Mouse (Mus musculus): ENCODE data around the gene Glis1. TPM values are rescaled to one million over a fixed set of nuclear protein-coding genes. Genes with fewer than 3 reads are reported as not detected.

Glis1 gene
- polyA plus RNA-seq (2012; rRNA removed), result 0.38 and 0.46 TPM in 2 replicates

DNA sequence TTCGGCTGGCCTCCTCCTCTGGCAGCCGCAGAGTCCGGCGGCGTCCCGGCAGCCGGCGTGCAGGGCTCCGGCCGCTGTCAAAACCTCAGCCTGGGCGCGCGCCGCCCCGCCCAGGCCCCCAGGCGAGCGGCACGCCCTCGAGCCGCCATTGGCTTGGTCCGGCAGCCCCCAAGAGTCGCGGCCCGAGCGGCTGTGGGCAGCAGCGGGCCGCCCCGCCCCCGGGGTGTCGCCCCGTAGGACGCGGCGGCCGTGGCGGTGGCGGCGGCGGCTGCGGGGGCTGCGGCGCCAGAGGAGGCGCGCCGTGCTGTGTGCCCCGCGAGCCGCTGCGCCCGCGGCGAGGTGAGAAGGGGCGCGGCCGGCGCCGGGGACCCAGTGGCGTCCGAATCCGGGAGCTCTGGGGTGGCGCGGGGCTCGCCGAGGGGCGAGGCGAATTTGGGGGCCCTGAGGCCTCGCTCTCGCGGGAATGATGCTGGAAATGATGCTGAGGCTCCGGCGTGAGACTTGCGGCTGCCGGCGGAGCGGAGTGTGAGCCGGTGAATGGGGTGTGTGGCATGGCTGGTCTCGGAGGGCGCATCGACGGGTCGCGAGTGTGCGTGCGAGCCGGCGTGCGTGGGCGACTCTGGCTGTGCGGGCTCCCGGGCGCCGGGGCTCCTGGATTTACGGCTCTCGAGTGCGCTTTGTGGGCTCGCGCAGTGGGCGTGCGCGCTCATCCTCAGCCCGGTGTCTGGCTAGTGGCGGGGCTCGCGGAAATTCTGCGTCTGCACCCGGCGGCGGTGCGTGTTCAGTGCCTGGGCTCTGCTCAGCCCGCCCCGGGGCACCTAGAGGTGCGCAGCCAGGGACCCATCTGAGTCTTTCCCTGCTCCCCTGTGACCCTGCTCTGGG is at the start of gene Glis1:
TSS of gene Glis1 (plus strand) at position 236 of the 882 bp plus-strand sequence.
- peaks cover 9% of the 10 kb centered on the region; the same call in 1 of the 2 replicates for H3K27me3 ChIP-seq (ENCODE audit: control insufficient read depth, insufficient read depth, low read length)
- no peak within 1 kb of the TSS for H3K27ac ChIP-seq (ENCODE audit: insufficient read depth, low read length)

DNA sequence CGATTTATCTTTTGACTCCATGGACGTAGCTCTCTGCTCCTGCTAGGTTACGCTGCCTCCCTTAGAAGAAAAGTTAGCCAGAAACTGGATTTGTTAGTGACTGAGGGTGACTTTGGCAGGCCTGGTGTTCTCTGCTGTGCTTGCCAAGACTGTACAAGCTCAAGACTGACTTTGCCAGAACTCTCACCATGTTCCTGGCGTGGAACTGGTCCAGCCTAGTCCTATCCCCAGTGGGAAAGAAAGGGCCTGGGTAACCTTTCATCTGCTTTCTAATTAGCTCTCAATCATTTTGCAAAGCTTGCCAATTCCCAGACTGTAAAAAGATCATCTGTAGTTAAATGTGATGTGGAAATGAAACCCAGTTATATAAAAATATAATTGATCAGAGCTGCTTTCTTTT is 47.4 kb upstream of the Glis1 start:
- Histone ChIP-seq H3K4me3 (replicated peaks; ENCODE audit: insufficient read depth, low read depth, low read length) (no peak overlapping the region), H3K27me3 (ENCODE audit: control insufficient read depth, insufficient read depth, low read length) (no peaks in the 10 kb centered on the region), H3K27ac (ENCODE audit: insufficient read depth, low read length) (no peak overlapping the region), H3K4me1 (ENCODE audit: control insufficient read depth, insufficient read depth, low read length) (peaks cover 6% of the 10 kb centered on the region)
- TF ChIP-seq CTCF (IDR thresholded peaks at IDR 0.05; ENCODE audit: borderline replicate concordance, insufficient read depth, low read depth, low read length) (no peak), POLR2A (IDR thresholded peaks at IDR 0.05; ENCODE audit: borderline replicate concordance, insufficient read depth, low read length) (no peak)
- DNase-seq, result peak; percentile 33 to 66
- 30% methylated on average over 4 of the region's 4 CpGs for WGBS

More for the DNA sequence above, at the start of gene Glis1:
- DNase-seq, result peak; percentile 15 to 26
- WGBS, result 1% methylated on average over 111 of the region's 112 CpGs
- Histone ChIP-seq H3K4me1 (ENCODE audit: control insufficient read depth, insufficient read depth, low read length) (no peaks in the 10 kb centered on the region), H3K4me3 (replicated peaks; ENCODE audit: insufficient read depth, low read depth, low read length) (peak within 1 kb of the TSS; percentile 48)
- TF ChIP-seq CTCF (IDR thresholded peaks at IDR 0.05; ENCODE audit: borderline replicate concordance, insufficient read depth, low read depth, low read length), result no peak
- TF ChIP-seq POLR2A (IDR thresholded peaks at IDR 0.05; ENCODE audit: borderline replicate concordance, insufficient read depth, low read length), result no peak

DNA sequence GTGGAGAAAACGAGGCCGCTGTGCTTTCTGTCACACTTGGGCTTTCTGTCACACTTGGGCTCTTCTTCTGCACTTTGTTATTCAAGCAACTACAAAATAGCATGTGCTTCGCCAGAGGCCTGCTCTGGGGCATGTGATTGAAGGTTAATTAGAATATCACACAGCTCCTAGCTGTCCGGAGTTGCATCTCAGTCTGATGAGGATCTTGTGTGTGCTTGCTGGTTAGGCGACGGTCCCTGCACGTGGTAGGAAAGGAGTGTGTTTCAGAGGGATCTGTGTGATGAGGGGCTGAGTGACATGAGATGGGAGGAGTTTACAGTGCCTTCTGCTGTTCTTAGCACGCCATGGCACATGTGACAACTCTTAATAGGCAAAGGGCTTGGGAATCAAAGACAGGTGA is 46.9 kb upstream of the Glis1 start:
- Histone ChIP-seq H3K27me3 (ENCODE audit: control insufficient read depth, insufficient read depth, low read length) (no peaks in the 10 kb centered on the region), H3K4me3 (replicated peaks; ENCODE audit: insufficient read depth, low read depth, low read length) (no peak overlapping the region), H3K4me1 (ENCODE audit: control insufficient read depth, insufficient read depth, low read length) (peaks cover 6% of the 10 kb centered on the region), H3K27ac (ENCODE audit: insufficient read depth, low read length) (no peak overlapping the region)
- no peak for DNase-seq
- TF ChIP-seq POLR2A (IDR thresholded peaks at IDR 0.05; ENCODE audit: borderline replicate concordance, insufficient read depth, low read length) (no peak), CTCF (IDR thresholded peaks at IDR 0.05; ENCODE audit: borderline replicate concordance, insufficient read depth, low read depth, low read length) (no peak)
- 68% methylated on average over 8 of the region's 8 CpGs for WGBS

DNA sequence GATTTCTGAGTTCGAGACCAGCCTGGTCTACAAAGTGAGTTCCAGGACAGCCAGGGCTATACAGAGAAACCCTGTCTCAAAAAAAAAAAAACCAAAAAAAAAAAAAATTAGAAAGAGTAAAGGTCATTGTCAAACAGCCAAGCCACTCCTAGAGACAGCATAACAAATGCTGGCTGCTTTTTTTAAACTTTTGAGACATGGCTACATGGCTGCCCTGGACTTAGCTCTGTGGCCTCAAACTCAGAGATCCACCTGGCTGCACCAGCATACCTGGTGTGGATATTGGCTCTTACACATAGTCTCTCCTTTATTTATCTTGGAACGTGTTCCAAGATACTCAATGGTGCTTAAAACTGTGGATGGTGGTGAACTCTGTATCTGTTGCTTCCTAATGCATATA is 46.1 kb upstream of the Glis1 start:
- Histone ChIP-seq H3K4me1 (ENCODE audit: control insufficient read depth, insufficient read depth, low read length) (peaks cover 6% of the 10 kb centered on the region), H3K4me3 (replicated peaks; ENCODE audit: insufficient read depth, low read depth, low read length) (no peak overlapping the region), H3K27me3 (ENCODE audit: control insufficient read depth, insufficient read depth, low read length) (no peaks in the 10 kb centered on the region), H3K27ac (ENCODE audit: insufficient read depth, low read length) (no peak overlapping the region)
- TF ChIP-seq POLR2A (IDR thresholded peaks at IDR 0.05; ENCODE audit: borderline replicate concordance, insufficient read depth, low read length), result no peak
- 98% methylated on average over 2 of the region's 2 CpGs for WGBS
- no peak for DNase-seq

DNA sequence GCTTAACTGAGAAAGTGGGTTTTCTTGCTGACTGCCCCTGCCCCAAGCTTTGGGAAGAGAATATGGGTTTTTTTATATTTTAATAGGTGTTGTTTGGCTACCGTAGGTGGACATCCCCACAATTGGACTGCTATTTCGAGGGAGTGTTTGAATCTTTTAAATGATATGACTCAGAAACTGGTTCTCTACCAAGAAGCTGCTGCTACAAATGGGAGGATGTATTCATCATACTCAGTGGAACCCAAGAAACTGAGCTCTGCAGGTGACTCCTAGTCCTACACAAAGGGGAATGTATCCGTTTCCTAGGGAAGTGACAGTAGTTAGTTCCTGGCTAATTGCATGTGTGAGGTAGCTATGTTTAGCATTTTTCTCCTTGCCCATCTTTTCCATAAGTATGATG is 45.0 kb upstream of the Glis1 start:
- 98% methylated on average over 3 of the region's 3 CpGs for WGBS
- H3K27ac ChIP-seq (ENCODE audit: insufficient read depth, low read length), result no peak overlapping the region
- no peak for TF ChIP-seq CTCF (IDR thresholded peaks at IDR 0.05; ENCODE audit: borderline replicate concordance, insufficient read depth, low read depth, low read length)
- H3K27me3 ChIP-seq (ENCODE audit: control insufficient read depth, insufficient read depth, low read length), result no peaks in the 10 kb centered on the region
- H3K4me1 ChIP-seq (ENCODE audit: control insufficient read depth, insufficient read depth, low read length), result peaks cover 6% of the 10 kb centered on the region
- no peak overlapping the region for H3K4me3 ChIP-seq (replicated peaks; ENCODE audit: insufficient read depth, low read depth, low read length)
- DNase-seq, result no peak

DNA sequence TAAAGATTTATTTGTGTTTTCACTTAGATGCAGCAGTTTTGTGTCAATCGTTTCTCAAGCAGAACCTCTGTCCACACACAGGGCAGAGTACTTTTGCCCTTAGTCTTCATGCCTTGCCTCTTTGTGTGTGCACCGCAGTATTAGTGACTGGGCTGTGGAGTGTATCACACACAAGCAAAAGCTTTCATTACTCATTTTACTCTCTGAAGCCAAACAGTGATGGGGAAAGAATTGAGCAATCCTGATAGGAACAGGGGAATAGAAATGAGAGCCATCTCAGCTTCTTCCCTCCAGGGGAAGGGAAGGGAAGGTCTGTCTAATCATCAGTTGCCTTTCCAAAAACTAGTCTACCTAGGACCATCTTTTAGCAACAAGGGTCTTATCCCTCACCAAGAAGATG is 40.6 kb upstream of the Glis1 start:
- 97% methylated on average over 2 of the region's 2 CpGs for WGBS
- DNase-seq, result no peak
- TF ChIP-seq POLR2A (IDR thresholded peaks at IDR 0.05; ENCODE audit: borderline replicate concordance, insufficient read depth, low read length) (no peak), CTCF (IDR thresholded peaks at IDR 0.05; ENCODE audit: borderline replicate concordance, insufficient read depth, low read depth, low read length) (no peak)
- no peaks in the 10 kb centered on the region for H3K27me3 ChIP-seq (ENCODE audit: control insufficient read depth, insufficient read depth, low read length)
- H3K4me1 ChIP-seq (ENCODE audit: control insufficient read depth, insufficient read depth, low read length), result no peaks in the 10 kb centered on the region
- no peak overlapping the region for H3K4me3 ChIP-seq (replicated peaks; ENCODE audit: insufficient read depth, low read depth, low read length)
- no peak overlapping the region for H3K27ac ChIP-seq (ENCODE audit: insufficient read depth, low read length)

DNA sequence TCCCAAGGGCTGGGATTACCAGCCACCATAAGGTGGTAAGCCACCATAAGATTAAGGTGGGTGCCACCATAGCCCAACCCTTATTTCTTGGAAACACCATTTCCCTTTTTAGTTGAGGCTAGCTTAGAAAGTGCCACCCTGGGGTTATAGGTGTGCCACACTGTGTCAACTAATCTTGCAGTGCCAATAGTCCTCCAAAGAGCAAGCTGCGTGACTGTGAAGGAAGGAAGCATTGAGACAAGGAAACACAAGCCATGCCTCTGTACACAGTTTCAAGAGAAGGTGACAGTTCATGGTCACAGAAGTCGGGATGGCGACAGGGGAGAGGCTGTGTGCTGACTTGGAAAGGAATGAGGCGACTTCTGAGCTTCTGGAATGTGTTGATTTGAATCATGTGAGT is 14.2 kb upstream of the Glis1 start:
- Histone ChIP-seq H3K27ac (ENCODE audit: insufficient read depth, low read length) (no peak overlapping the region), H3K4me3 (replicated peaks; ENCODE audit: insufficient read depth, low read depth, low read length) (no peak overlapping the region), H3K27me3 (ENCODE audit: control insufficient read depth, insufficient read depth, low read length) (no peaks in the 10 kb centered on the region), H3K4me1 (ENCODE audit: control insufficient read depth, insufficient read depth, low read length) (no peaks in the 10 kb centered on the region)
- TF ChIP-seq POLR2A (IDR thresholded peaks at IDR 0.05; ENCODE audit: borderline replicate concordance, insufficient read depth, low read length) (no peak), CTCF (IDR thresholded peaks at IDR 0.05; ENCODE audit: borderline replicate concordance, insufficient read depth, low read depth, low read length) (no peak)
- WGBS, result 82% methylated on average over 4 of the region's 4 CpGs
- no peak for DNase-seq

DNA sequence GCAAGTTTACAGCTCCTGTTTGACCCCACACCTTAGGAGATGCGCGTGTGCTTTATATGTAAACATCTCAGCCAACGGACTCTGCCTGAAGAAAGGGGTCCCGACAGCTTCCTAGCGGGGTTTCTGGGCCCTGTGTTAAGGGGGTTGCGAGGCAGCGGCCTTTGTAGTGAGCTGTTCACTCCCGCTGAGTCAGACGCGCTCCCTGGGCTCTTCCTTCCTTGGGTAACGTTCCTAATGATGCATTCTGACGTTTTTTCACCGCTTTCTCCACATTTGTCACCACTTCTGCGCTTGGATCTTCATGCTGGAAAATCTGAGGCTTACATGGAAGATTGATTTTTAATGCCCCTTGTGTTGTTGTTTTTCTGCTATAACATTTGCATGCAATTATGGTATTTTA is 12.7 kb upstream of the Glis1 start:
- TF ChIP-seq CTCF (IDR thresholded peaks at IDR 0.05; ENCODE audit: borderline replicate concordance, insufficient read depth, low read depth, low read length) (no peak), POLR2A (IDR thresholded peaks at IDR 0.05; ENCODE audit: borderline replicate concordance, insufficient read depth, low read length) (no peak)
- H3K27ac ChIP-seq (ENCODE audit: insufficient read depth, low read length), result no peak overlapping the region
- peaks cover under 1% of the 10 kb centered on the region; the same call in 1 of the 2 replicates for H3K4me1 ChIP-seq (ENCODE audit: control insufficient read depth, insufficient read depth, low read length)
- WGBS, result 12% methylated on average over 14 of the region's 14 CpGs
- no peaks in the 10 kb centered on the region for H3K27me3 ChIP-seq (ENCODE audit: control insufficient read depth, insufficient read depth, low read length)
- DNase-seq, result no peak
- H3K4me3 ChIP-seq (replicated peaks; ENCODE audit: insufficient read depth, low read depth, low read length), result no peak overlapping the region
